In the genomic region with DNA sequence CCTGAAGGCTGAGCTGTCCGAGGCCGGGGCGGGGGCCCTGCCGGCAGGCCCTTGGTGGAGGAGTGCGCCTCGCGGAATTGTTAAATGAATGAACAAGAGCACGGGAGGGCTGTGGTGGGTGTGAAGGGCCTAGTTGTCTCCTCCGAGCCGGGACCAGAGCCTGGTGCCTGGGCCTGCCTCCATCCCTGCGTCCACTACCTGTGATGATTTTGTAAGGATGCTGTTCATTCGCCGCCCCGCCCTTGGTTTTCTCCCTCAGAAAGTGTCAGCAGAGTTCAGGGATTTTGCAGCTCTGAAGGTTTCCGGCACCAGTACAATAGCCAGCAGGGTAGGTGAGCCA, we compare ENCODE assay signal across 8 mouse cellular contexts. TPM values are rescaled to one million over a fixed set of nuclear protein-coding genes. Genes with fewer than 3 reads are reported as not detected.
DNase-seq lines count a peak whose midpoint lies in the region; ATAC-seq and TF ChIP-seq lines count a peak whose summit lies in the region.

No protein-coding gene starts in this region.

- ATAC-seq in lung, embryonic 15.5 days (ENCODE audit: borderline replicate concordance, extremely low read depth, low FRiP score, low TSS enrichment) = peak; percentile 74; the same call in 1 of the 2 replicates
- peak; percentile 69 for ATAC-seq in forebrain, postnatal 0 days
- peak; percentile 70 for ATAC-seq in limb, embryonic 12.5 days (ENCODE audit: insufficient number of reproducible peaks, insufficient read depth, low FRiP score, low TSS enrichment, low read depth)
- peak; percentile 85 for ATAC-seq in neural tube, embryonic 12.5 days (ENCODE audit: low FRiP score, low read depth)

- TF ChIP-seq CTCF in forebrain, postnatal 0 days (IDR thresholded peaks at IDR 0.05; ENCODE audit: low read depth) = no peak

- no peak for DNase-seq in lung, postnatal 14 days
- DNase-seq in MEL-GATA-1-ER (ENCODE audit: extremely low read depth, low read depth) = peak; percentile 11
- peak; percentile 29 for DNase-seq in c-Kit-positive CD71-positive TER-119-positive erythroid progenitor cells, embryonic 14.5 days (ENCODE audit: low spot score)
- no peak for DNase-seq in forebrain, postnatal 0 days
- no peak for DNase-seq in adrenal gland, postnatal 4 days (ENCODE audit: low spot score in 2 of 2)

- 0% methylated on average over 15 of the region's 15 CpGs for WGBS in lung, embryonic 15.5 days
- under 1% methylated on average over 15 of the region's 15 CpGs for whole genome bisulfite sequencing in forebrain, postnatal 0 days
- 0% methylated on average over 15 of the region's 15 CpGs for WGBS in limb, embryonic 12.5 days
- WGBS in neural tube, embryonic 12.5 days = 0% methylated on average over 15 of the region's 15 CpGs

- H3K9me3 ChIP-seq in lung, embryonic 15.5 days = no peaks in the 10 kb centered on the region
- H3K9me3 ChIP-seq in forebrain, postnatal 0 days (ENCODE audit: low read length) = no peaks in the 10 kb centered on the region
- no peaks in the 10 kb centered on the region for H3K9me3 ChIP-seq in limb, embryonic 12.5 days
- H3K9me3 ChIP-seq in neural tube, embryonic 12.5 days = no peaks in the 10 kb centered on the region

- peak overlapping the region; percentile 95 for H3K4me3 ChIP-seq in lung, embryonic 15.5 days
- peak overlapping the region; percentile 82 for H3K4me3 ChIP-seq in forebrain, postnatal 0 days (ENCODE audit: low read depth, low read length)
- peak overlapping the region; percentile 95 for H3K4me3 ChIP-seq in limb, embryonic 12.5 days (replicated peaks)
- peak overlapping the region; percentile 98 for H3K4me3 ChIP-seq in neural tube, embryonic 12.5 days

- peak overlapping the region; percentile 94 for H3K9ac ChIP-seq in lung, embryonic 15.5 days
- H3K9ac ChIP-seq in forebrain, postnatal 0 days = peak overlapping the region; percentile 92
- H3K9ac ChIP-seq in limb, embryonic 12.5 days (replicated peaks) = peak overlapping the region; percentile 95
- peak overlapping the region; percentile 95 for H3K9ac ChIP-seq in neural tube, embryonic 12.5 days

- H3K27me3 ChIP-seq in lung, embryonic 15.5 days = no peaks in the 10 kb centered on the region
- H3K27me3 ChIP-seq in forebrain, postnatal 0 days (ENCODE audit: insufficient read depth, low read length) = no peaks in the 10 kb centered on the region
- no peaks in the 10 kb centered on the region for H3K27me3 ChIP-seq in limb, embryonic 12.5 days
- H3K27me3 ChIP-seq in neural tube, embryonic 12.5 days (replicated peaks) = no peaks in the 10 kb centered on the region

- H3K27ac ChIP-seq in lung, embryonic 15.5 days = peak overlapping the region; percentile 81
- peak overlapping the region; percentile 88 for H3K27ac ChIP-seq in forebrain, postnatal 0 days (ENCODE audit: low read depth, low read length)
- peak overlapping the region; percentile 90 for H3K27ac ChIP-seq in limb, embryonic 12.5 days
- peak overlapping the region; percentile 65 for H3K27ac ChIP-seq in neural tube, embryonic 12.5 days

- peak overlapping the region; percentile 75 for H3K4me2 ChIP-seq in lung, embryonic 15.5 days
- peak overlapping the region; percentile 65 for H3K4me2 ChIP-seq in forebrain, postnatal 0 days (ENCODE audit: low read depth)
- H3K4me2 ChIP-seq in limb, embryonic 12.5 days = peak overlapping the region; percentile 69
- peak overlapping the region; percentile 78 for H3K4me2 ChIP-seq in neural tube, embryonic 12.5 days (replicated peaks)

- H3K4me1 ChIP-seq in lung, embryonic 15.5 days = peaks cover 14% of the 10 kb centered on the region
- H3K4me1 ChIP-seq in forebrain, postnatal 0 days (ENCODE audit: insufficient read depth) = no peaks in the 10 kb centered on the region
- no peaks in the 10 kb centered on the region for H3K4me1 ChIP-seq in limb, embryonic 12.5 days (replicated peaks)
- H3K4me1 ChIP-seq in neural tube, embryonic 12.5 days = peaks cover 8% of the 10 kb centered on the region; the same call in 1 of the 2 replicates

- H3K36me3 ChIP-seq in lung, embryonic 15.5 days = no peaks in the 10 kb centered on the region
- H3K36me3 ChIP-seq in forebrain, postnatal 0 days (ENCODE audit: insufficient read depth) = no peaks in the 10 kb centered on the region
- peaks cover 17% of the 10 kb centered on the region for H3K36me3 ChIP-seq in limb, embryonic 12.5 days
- H3K36me3 ChIP-seq in neural tube, embryonic 12.5 days = peaks cover 11% of the 10 kb centered on the region

RNA-seq across cellular contexts. Expression of a gene that starts 0.6 kb away (rescaled TPM):
- polyA plus RNA-seq in lung, embryonic 15.5 days (2015; fragmentation: Nextera tagmentation; extraction: Ambion mirVana) = 102 and 105 TPM in 2 replicates
- 119 and 142 TPM in 2 replicates for total RNA-seq in forebrain, postnatal 0 days (2014; rRNA removed)
- polyA plus RNA-seq in forebrain, postnatal 0 days (2015; fragmentation: Nextera tagmentation; extraction: Ambion mirVana) = 66.1 and 103 TPM in 2 replicates
- 124 and 131 TPM in 2 replicates for polyA plus RNA-seq in limb, embryonic 12.5 days (2016; fragmentation: Nextera tagmentation; extraction: Ambion mirVana)
- polyA plus RNA-seq in neural tube, embryonic 12.5 days (2016; fragmentation: Nextera tagmentation; extraction: Ambion mirVana) = 127 and 139 TPM in 2 replicates
- 10 to 100 TPM; 62.1 to 70.1 TPM for total RNA-seq in adrenal gland, postnatal 4 days (2021)

Comparison
In these comparisons a context has a peak if more than half of its experiments do, and no peak if none do; other contexts are left out.
1. DNase-seq: peak in MEL-GATA-1-ER (single experiment) and c-Kit-positive CD71-positive TER-119-positive erythroid progenitor cells, embryonic 14.5 days (single experiment); none in lung, postnatal 14 days (single experiment), forebrain, postnatal 0 days (single experiment) and adrenal gland, postnatal 4 days (0 of 2).
2. Peak in every context shown above with its lines, with median percentiles within 50 percentile points of each other: ATAC-seq, H3K27ac ChIP-seq, H3K4me2 ChIP-seq, H3K4me3 ChIP-seq and H3K9ac ChIP-seq.